Mouse (Mus musculus) liver, embryonic 11.5 days (tissue): ENCODE measurements around the gene Khdrbs1. TPM values are rescaled to one million over a fixed set of nuclear protein-coding genes. Genes with fewer than 3 reads are reported as not detected.
A peak's percentile ranks its signal among the peaks of the same experiment; 100 is the strongest.

ENCODE experiments used
- ATAC-seq: fragments of 200-750 bp; cut with Nextera tagmentation; replicated peaks from 2 replicates; pipeline ENCODE4 v1.8.0; 2017; ENCODE audit warnings: moderate number of reproducible peaks, mild to moderate bottlenecking, moderate TSS enrichment, moderate library complexity; ENCODE audit not compliant: low FRiP score
- DNase-seq: peaks from one replicate; pipeline ENCODE4 v3.0.0-alpha.2; 2017; ENCODE audit warnings: low spot score
- H3K27ac ChIP-seq: fragments of 300-500 bp; sonication (generic); 2 replicates; pipeline ENCODE4 v1.5.1; 2014; ENCODE audit warnings: mild to moderate bottlenecking, low read depth, low read length, control low read depth
- H3K27me3 ChIP-seq: fragments of 300-500 bp; sonication (generic); replicated peaks from 2 replicates; pipeline ENCODE4 v1.6.1; 2014; ENCODE audit warnings: low read length, mixed read lengths; ENCODE audit not compliant: control insufficient read depth, insufficient read depth
- H3K36me3 ChIP-seq: fragments of 300-500 bp; sonication (generic); 2 replicates; pipeline ENCODE4 v1.6.1; 2014; ENCODE audit warnings: mild to moderate bottlenecking, low read length, moderate library complexity, mixed read lengths; ENCODE audit not compliant: control insufficient read depth, insufficient read depth
- H3K4me1 ChIP-seq: fragments of 300-500 bp; sonication (generic); replicated peaks from 2 replicates; pipeline ENCODE4 v1.6.1; 2014; ENCODE audit warnings: low read length, mixed read lengths; ENCODE audit not compliant: control insufficient read depth, insufficient read depth
- H3K4me2 ChIP-seq: fragments of 300-500 bp; sonication (generic); 2 replicates; pipeline ENCODE4 v1.6.1; 2014; ENCODE audit warnings: mild to moderate bottlenecking, control low read depth, moderate library complexity
- H3K4me3 ChIP-seq: fragments of 300-500 bp; sonication (generic); 2 replicates; pipeline ENCODE4 v1.5.1; 2014; ENCODE audit warnings: low read depth, low read length, control low read depth
- H3K9ac ChIP-seq: fragments of 300-500 bp; sonication (generic); 2 replicates; pipeline ENCODE4 v1.6.1; 2014; ENCODE audit warnings: low read depth, low read length, control low read depth
- H3K9me3 ChIP-seq: fragments of 300-500 bp; sonication (generic); 2 replicates; pipeline ENCODE4 v1.6.1; 2016; ENCODE audit warnings: low read length, inconsistent platforms, mixed read lengths; ENCODE audit not compliant: control insufficient read depth
- WGBS: fragments of 180-500 bp; shearing (Covaris S2); extraction: QIAGEN DNeasy Blood & Tissue Kit; methylation state at CpG from one replicate; pipeline ENCODE4 v1.1.7; 2014; 5-methylcytosine and 5-hydroxymethylcytosine counted together
- polyA plus RNA-seq: library from polyadenylated mRNA; unstranded; fragments of >200 nt; fragmentation: Nextera tagmentation; extraction: Ambion mirVana; gene quantifications from 2 replicates; pipeline ENCODE4 v1.2.1, GENCODE M21; 2014

Gene Khdrbs1
- polyA plus RNA-seq, 1 experiment from 2014 or later, result 78.4 TPM

DNA sequence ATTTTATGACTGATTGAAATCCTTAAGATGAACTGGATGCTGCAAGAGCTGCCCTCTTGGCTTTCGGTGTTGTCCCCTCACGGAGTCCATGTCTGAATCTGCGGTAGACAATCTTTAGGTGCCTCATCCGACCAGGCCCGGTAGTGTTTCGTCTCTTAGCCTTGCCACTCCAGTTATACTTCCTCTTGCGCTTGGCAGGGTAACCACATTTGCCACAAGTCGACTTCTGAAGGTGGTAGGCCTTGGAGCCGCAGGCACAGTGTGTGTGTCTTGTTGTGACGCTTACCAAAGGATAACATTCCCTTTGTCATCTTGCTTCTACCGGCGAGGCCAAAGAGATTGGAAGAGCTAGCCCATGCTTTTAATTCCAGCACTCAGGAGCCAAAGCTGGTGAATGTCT is 19.5 kb upstream of the Khdrbs1 start:
- WGBS, result 63% methylated on average over 12 of the region's 12 CpGs
- Histone ChIP-seq H3K27me3 (no peaks in the 10 kb centered on the region), H3K4me2 (no peak overlapping the region), H3K9ac (no peak overlapping the region), H3K4me3 (no peak overlapping the region), H3K4me1 (no peaks in the 10 kb centered on the region), H3K27ac (no peak overlapping the region), H3K36me3 (no peaks in the 10 kb centered on the region), H3K9me3 (no peaks in the 10 kb centered on the region)
- ATAC-seq (no peak), DNase-seq (no peak)

GRCm38 (mm10) chr4:129755455-129755854 is 13.4 kb upstream of the Khdrbs1 start:
- DNase-seq (no peak), ATAC-seq (no peak)
- Histone ChIP-seq H3K27me3 (no peaks in the 10 kb centered on the region), H3K27ac (no peak overlapping the region), H3K4me2 (no peak overlapping the region), H3K4me1 (no peaks in the 10 kb centered on the region; the same call in 1 of the 2 replicates), H3K9me3 (no peaks in the 10 kb centered on the region), H3K4me3 (no peak overlapping the region), H3K36me3 (no peaks in the 10 kb centered on the region), H3K9ac (no peak overlapping the region)
- 68% methylated on average over 1 of the region's 1 CpGs for WGBS

GRCm38 (mm10) chr4:129754742-129755141 is 12.6 kb upstream of the Khdrbs1 start:
- Histone ChIP-seq H3K4me2 (no peak overlapping the region), H3K27ac (no peak overlapping the region), H3K9me3 (no peaks in the 10 kb centered on the region), H3K4me3 (no peak overlapping the region), H3K27me3 (no peaks in the 10 kb centered on the region), H3K9ac (no peak overlapping the region), H3K36me3 (no peaks in the 10 kb centered on the region), H3K4me1 (no peaks in the 10 kb centered on the region; the same call in 1 of the 2 replicates)
- ATAC-seq (no peak), DNase-seq (no peak)
- 47% methylated on average over 3 of the region's 3 CpGs for whole genome bisulfite sequencing

DNA sequence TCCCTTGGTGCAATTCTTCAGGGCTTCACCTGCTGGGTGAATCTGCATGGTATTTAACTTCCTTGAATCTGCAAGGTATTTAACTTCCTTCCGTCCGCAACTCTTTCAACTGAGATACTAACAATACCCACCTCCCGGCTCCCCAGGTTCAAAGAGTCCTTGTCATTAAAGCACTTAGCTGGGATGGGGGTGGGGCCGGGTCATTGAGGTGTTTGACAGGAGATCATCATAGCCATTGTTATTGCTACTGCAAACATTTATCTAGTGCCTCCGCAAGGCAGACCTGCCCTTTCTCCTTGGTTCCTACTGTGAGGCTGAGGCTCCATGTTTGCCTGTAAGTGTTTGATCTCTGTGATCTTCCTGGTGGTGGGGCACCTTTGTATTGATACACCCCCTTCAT is 8.3 kb upstream of the Khdrbs1 start:
- H3K4me2 ChIP-seq, result no peak overlapping the region
- 44% methylated on average over 5 of the region's 5 CpGs for whole genome bisulfite sequencing
- ATAC-seq, result no peak

DNA sequence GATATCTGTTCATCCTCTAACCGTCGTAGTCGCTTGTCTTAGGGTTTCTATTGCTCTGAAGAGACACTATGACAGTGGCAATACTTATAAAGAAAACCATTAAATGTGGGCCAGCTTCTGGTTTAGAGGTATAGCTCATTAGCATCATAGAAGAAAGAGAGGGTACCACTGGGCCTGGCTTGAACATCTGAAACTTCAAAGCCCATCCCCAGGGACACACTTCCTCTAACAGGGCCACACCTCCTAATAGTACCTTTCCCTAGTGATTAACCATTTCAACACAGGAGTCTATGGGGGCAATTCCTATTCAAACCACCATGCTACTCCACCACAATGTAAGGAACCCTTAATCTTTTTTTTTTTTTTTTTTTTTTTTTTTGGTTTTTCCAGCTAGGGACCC is 4.5 kb upstream of the Khdrbs1 start:
- WGBS, result 85% methylated on average over 3 of the region's 3 CpGs
- Histone ChIP-seq H3K4me1 (peaks cover 6% of the 10 kb centered on the region; the same call in 1 of the 2 replicates), H3K4me2 (no peak overlapping the region), H3K36me3 (no peaks in the 10 kb centered on the region), H3K27me3 (no peaks in the 10 kb centered on the region), H3K9ac (no peak overlapping the region), H3K27ac (no peak overlapping the region), H3K9me3 (no peaks in the 10 kb centered on the region), H3K4me3 (no peak overlapping the region)
- ATAC-seq (no peak), DNase-seq (no peak)

More for the DNA sequence above, 8.3 kb upstream of the Khdrbs1 start:
- no peak overlapping the region for H3K27ac ChIP-seq
- no peaks in the 10 kb centered on the region for H3K36me3 ChIP-seq
- no peak overlapping the region for H3K4me3 ChIP-seq
- DNase-seq, result no peak
- H3K9me3 ChIP-seq, result no peaks in the 10 kb centered on the region
- no peaks in the 10 kb centered on the region for H3K27me3 ChIP-seq
- no peaks in the 10 kb centered on the region; the same call in 1 of the 2 replicates for H3K4me1 ChIP-seq
- no peak overlapping the region for H3K9ac ChIP-seq

- WGBS, result 88% methylated on average over 1 of the region's 1 CpGs
Measured at GRCm38 (mm10) chr4:129746106-129746505, 4.0 kb upstream of the Khdrbs1 start.

DNA sequence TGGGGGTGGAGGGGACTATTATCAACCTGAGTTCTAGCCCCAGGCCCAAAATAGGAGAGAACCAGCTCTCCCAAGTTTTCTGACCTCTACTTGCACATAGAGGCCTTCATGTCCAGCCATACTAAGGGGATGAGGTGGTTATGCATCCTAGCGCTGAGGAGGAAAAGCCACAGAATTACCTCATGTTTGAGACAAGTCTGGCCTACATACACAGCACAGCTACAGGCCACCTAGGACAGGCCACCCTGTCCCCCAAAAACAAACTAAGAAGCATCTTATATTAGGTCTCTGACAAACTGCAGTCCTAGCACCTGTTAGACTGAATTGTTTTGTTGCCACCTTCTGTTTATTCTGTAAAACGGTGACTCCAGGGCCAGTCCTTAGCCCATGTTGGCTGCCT is 1.4 kb upstream of the Khdrbs1 start:
- no peak for ATAC-seq

More at GRCm38 (mm10) chr4:129746106-129746505, 4.0 kb upstream of the Khdrbs1 start:
- no peak overlapping the region for H3K9ac ChIP-seq
- no peak overlapping the region for H3K4me3 ChIP-seq
- H3K4me2 ChIP-seq, result no peak overlapping the region
- H3K27me3 ChIP-seq, result no peaks in the 10 kb centered on the region
- H3K4me1 ChIP-seq, result peaks cover 6% of the 10 kb centered on the region; the same call in 1 of the 2 replicates
- no peak overlapping the region for H3K27ac ChIP-seq
- H3K9me3 ChIP-seq, result no peaks in the 10 kb centered on the region
- DNase-seq, result no peak
- no peaks in the 10 kb centered on the region for H3K36me3 ChIP-seq
- ATAC-seq, result no peak

DNA sequence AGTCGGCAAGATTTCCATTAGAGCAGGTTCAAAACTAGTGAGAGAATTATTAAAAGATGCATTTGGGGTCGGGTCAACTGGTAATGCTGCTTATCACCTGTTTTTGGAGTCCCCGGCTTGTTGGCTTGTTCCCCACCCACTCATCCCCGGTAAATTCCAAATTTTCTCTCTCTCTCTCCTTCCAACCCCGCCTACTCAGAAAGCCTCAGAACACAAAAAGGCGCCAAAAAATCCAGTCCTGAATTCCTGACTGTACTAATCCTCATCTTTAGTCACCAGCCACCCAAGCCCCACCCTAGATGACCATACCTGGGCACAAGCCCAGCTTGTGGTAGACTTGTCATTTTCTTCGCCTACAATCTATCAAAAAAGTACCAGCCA is 897 bp upstream of the Khdrbs1 start:
- Histone ChIP-seq H3K9me3 (no peaks in the 10 kb centered on the region), H3K4me1 (peaks cover 13% of the 10 kb centered on the region), H3K4me3 (peak overlapping the region; percentile 100), H3K27ac (peak overlapping the region; percentile 96), H3K36me3 (no peaks in the 10 kb centered on the region), H3K4me2 (peak overlapping the region; percentile 82), H3K27me3 (no peaks in the 10 kb centered on the region), H3K9ac (peak overlapping the region; percentile 98)
- ATAC-seq (no peak), DNase-seq (no peak)
- WGBS, result 8% methylated on average over 7 of the region's 7 CpGs

More for the DNA sequence above, 1.4 kb upstream of the Khdrbs1 start:
- Histone ChIP-seq H3K9me3 (no peaks in the 10 kb centered on the region), H3K4me1 (peaks cover 13% of the 10 kb centered on the region), H3K27me3 (no peaks in the 10 kb centered on the region), H3K4me3 (peak overlapping the region; percentile 100), H3K27ac (peak overlapping the region; percentile 96), H3K36me3 (no peaks in the 10 kb centered on the region), H3K9ac (no peak overlapping the region), H3K4me2 (peak overlapping the region; percentile 82)
- 47% methylated on average over 2 of the region's 2 CpGs for WGBS
- no peak for DNase-seq

GRCm38 (mm10) chr4:129741974-129742231 is 200 bp downstream of the Khdrbs1 start:
- H3K4me1 ChIP-seq, result peaks cover 13% of the 10 kb centered on the region
- under 1% methylated on average over 34 of the region's 34 CpGs for WGBS
- ATAC-seq (peak; percentile 46), DNase-seq (no peak)
- H3K4me3 ChIP-seq, result peak overlapping the region; percentile 100
- H3K9ac ChIP-seq, result peak overlapping the region; percentile 98
- peak overlapping the region; percentile 96 for H3K27ac ChIP-seq
- H3K9me3 ChIP-seq, result no peaks in the 10 kb centered on the region
- H3K27me3 ChIP-seq, result no peaks in the 10 kb centered on the region
- H3K4me2 ChIP-seq, result peak overlapping the region; percentile 89
- no peaks in the 10 kb centered on the region for H3K36me3 ChIP-seq
